Mouse (Mus musculus) gastrocnemius, postnatal 4 days (tissue): Measurements from ENCODE around the gene Tln2. TPM values are rescaled to one million over a fixed set of nuclear protein-coding genes. Genes with fewer than 3 reads are reported as not detected.

ENCODE experiments used
- DNase-seq, 2 experiments: peaks; one replicate each; pipeline ENCODE4 v3.0.0; 2021 to 2022; ENCODE audit warnings: low spot score in 2 of 2, mixed read lengths in 2 of 2
- long read RNA-seq, 2 experiments: library from polyadenylated mRNA; stranded (forward); transcript quantifications; one replicate each; pipeline ENCODE4 v2.0.0; 2021
- total RNA-seq, 2 experiments: library from RNA; stranded (reverse); gene quantifications; 2 replicates each; pipeline ENCODE4 v1.2.3; 2021

Gene Tln2
- total RNA-seq: 100 to 1,000 TPM; 118 to 134 TPM
- long read RNA-seq, experiment 1, partial matches to known transcripts: 49 of 78 reads
- long read RNA-seq, experiment 1, other reads (novel, unspliced or antisense): 29 of 78 reads
- long read RNA-seq, experiment 2, partial matches to known transcripts: 56 of 119 reads
- long read RNA-seq, experiment 2, other reads (novel, unspliced or antisense): 63 of 119 reads

DNA sequence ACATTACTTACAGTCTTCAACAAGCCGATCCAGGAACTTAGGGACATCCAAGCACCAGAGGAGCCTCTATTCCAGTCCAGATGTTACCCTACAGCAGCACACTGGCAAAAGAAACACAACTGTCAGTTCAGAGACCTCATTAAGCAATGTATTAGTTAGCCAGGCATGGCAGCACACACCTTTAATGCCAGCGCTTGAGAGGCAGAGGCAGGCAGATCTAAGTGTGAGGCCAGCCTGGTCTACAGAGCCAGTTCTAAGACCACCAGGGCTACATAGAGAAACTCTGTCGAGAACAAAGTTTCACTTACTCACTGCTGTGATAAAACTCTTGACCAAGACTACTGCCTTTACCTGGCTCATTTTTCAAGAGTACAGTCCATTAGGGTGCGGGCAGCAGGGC is at the start of gene Tln2:
TSS of gene Tln2 (minus strand) at position 101 of the 400 bp plus-strand sequence.
- DNase-seq: no peak

GRCm38 (mm10) chr9:67609226-67609625 is 49.7 kb upstream of the Tln2 start:
- DNase-seq: no peak

GRCm38 (mm10) chr9:67607786-67608366 is 48.4 kb upstream of the Tln2 start:
- DNase-seq: no peak

- DNase-seq: no peak
These were observed 47.8 kb upstream of the Tln2 start for GRCm38 (mm10) chr9:67607268-67607667.

DNA sequence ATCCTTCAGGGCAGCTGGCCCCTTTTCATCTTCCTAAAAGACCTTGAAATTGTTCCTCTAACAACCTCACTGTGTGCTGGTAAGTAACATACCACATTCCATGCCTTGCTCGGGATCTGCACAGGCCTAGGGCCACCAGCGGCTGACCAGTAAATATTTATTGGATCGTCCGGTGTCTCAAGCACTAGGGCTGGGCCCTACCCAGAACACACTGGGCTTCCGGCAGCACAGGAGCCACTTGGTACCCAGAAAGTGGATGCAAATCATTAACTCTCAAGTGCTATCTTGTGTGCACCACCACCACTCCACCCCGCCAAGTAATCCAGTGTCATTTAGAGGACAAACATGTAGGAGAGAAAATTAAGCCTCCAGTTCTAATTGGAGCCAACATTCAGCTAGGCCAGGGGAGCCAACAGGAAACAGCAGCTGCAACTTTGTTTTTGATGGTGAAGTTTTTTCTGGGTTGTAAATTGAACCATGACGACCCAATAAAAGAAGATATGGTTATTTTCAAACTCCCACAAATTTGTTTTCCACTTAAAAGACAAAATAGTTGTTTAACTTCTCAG is 46.4 kb upstream of the Tln2 start:
- DNase-seq: no peak

- DNase-seq: no peak
These were observed 45.4 kb upstream of the Tln2 start for GRCm38 (mm10) chr9:67604940-67605339.

- no peak for DNase-seq
These were observed 42.8 kb upstream of the Tln2 start for GRCm38 (mm10) chr9:67602347-67602746.

DNA sequence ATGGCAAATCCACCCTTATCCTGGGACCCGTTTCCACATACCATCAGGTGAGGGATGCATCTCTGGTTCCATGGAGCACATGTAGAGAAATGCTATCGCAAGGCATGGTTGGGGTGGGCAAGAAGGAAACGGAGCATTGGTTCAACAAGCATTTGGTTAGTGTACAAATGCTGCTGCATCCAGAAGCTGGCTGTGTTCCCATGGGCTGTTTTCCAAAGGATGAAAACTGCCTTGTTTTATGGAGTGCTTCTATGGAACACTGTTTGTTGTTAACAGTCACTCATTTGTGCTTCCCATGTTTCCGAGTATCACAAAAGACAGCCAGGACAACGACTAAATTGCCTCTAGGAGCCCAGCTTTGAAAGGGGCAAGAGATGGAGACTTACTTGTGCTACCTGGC is 35.7 kb upstream of the Tln2 start:
- no peak for DNase-seq

GRCm38 (mm10) chr9:67593469-67594141 is 34.1 kb upstream of the Tln2 start:
- no peak for DNase-seq

DNA sequence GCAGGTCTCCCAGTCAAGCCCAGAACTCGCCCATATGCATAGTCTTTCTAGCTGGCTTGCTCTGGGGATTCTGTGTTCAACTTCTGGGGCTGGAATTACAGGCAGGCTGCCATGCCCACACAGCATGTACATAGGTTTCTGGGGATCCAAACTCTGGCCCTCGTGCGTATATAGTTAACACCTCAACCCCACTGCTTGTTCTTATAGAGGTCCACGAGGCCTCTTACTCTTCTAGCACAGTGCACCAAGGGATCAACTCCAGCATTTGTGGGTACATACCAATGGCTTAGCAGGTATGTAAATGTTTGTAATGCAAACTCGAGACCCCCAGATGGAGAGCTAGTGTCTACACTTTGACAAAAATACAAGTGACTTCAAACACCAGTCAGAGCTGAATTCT is 33.2 kb upstream of the Tln2 start:
- no peak for DNase-seq

DNA sequence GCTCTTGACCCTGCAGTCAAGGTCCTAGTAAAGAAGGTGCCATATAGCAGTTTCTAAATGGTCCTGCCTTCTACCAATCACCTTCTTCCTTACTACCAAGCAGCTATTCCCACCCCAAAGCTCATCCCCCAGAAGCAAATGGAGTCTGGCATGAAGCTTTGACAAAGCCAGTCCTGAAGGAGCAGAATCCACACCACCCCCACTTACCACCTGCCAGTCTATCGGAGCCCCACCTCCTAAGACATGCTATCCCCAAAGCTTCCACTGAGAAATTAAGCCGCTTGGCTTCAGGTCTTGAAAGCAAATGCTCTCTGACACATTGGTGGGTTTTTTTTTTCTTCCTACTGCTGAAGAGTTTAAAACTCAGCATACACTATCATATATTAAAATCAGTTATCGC is 27.6 kb upstream of the Tln2 start:
- no peak for DNase-seq

DNA sequence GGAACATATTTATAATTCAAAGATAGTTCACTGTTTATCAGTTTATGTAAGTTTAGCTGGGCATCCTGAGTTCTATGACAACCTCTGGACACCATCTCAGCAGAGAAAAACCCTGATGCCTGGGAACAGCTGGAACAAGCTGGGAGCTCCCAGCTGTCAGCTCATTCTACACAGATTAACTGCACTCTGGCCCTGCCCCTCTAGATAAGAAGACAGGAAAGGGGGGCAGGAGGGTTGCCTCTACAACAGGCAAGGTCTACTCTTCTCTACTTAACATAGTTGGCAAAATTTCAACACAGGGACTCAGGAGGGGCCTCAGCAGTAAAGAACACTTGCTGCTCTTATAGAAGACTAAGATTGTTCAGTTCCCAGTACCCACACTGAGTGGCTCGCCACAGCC is 27.0 kb upstream of the Tln2 start:
- DNase-seq: no peak

DNA sequence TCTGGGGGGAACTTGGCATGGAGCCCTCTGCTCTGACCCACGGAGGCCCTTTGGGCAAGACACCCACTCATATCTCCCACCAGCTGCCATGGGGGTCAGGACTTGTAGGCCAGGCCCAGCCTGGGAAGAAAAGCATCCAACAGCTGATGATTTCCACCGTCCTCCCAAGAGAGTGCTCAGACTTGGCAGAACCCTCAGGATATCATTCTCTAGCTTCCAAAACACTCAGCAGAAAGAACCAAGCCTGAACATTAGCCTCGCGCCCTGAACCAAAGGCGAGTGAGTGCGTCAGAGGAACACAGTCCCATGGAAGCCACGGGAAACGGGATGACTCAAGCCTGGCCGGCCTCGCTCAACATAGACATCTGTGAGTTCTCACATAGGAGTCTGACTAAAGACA is 25.4 kb upstream of the Tln2 start:
- peak; percentile 48 to 77 for DNase-seq

- peak in 1 of 2 experiments; percentile 27 for DNase-seq
These were observed 22.2 kb upstream of the Tln2 start for GRCm38 (mm10) chr9:67581581-67582280.

DNA sequence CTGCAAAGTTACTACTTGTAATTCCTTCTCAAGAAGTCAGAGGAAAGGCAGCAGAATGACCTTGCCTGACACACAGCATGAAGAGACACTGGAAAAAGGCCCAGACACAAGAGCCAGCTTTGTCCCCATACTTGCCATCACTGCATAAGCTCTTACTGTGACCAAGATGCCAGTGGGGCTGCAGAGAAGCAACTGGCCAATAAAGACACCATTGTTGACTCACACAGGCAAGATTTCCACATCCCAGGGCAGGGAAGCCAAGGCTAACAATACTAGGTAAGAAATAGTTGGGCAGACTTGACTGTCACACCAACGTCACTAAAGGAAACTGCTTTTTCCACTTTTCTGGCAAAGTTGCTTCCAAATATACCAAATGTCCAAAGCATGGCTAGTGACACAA is 20.0 kb upstream of the Tln2 start:
- no peak for DNase-seq

DNA sequence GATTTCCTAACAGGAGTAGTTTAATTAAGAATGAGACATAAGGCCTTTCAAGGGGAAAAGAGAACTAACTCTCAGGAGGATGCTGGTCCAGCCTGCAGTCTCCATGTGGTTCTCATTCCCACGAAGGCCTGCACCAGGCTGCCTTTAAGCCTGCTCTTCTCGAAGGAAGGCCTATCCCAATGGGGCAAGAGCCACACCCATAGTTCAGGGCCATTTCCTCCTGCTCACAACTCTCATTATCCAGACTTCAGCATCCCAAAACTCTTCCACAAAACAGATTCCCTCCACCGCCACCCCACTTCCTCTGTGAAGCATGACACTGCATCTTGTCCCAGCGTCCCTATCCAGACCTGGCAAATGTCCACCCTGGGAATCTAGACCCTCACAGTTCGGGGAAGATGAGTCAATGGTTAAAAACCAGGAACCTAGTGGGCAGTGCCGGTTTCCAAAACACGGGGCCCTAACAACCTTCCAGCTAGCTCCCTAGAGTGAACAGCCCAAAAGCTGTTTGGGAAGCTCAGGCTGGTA is 15.3 kb upstream of the Tln2 start:
- peak in 1 of 2 experiments; percentile 21 for DNase-seq

GRCm38 (mm10) chr9:67573683-67573979 is 14.1 kb upstream of the Tln2 start:
- no peak for DNase-seq

GRCm38 (mm10) chr9:67572790-67573682 is 13.5 kb upstream of the Tln2 start:
- DNase-seq: no peak

DNA sequence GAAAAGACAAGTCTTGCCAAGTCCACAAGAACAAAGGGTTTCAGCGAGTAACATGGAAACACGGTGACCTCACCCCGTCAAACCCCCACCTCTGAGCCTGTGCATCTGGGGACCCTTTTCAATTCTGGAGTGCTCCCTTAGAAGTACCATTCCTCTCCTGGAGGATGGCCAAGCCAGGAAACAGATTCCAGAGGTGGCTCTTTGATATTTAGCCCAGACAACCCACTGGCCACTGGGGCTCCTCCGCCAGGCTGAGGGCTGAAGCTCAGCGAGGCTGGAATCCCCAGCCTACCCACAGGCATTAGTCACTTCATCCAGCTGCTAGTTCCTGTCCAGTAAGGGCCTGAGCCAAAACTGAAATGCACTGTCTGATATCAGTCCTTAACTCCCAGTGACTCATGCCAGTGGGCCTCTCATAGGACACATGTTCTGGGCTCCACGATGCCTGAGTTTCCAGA is 6.3 kb upstream of the Tln2 start:
- DNase-seq: peak in 1 of 2 experiments; percentile 55

DNA sequence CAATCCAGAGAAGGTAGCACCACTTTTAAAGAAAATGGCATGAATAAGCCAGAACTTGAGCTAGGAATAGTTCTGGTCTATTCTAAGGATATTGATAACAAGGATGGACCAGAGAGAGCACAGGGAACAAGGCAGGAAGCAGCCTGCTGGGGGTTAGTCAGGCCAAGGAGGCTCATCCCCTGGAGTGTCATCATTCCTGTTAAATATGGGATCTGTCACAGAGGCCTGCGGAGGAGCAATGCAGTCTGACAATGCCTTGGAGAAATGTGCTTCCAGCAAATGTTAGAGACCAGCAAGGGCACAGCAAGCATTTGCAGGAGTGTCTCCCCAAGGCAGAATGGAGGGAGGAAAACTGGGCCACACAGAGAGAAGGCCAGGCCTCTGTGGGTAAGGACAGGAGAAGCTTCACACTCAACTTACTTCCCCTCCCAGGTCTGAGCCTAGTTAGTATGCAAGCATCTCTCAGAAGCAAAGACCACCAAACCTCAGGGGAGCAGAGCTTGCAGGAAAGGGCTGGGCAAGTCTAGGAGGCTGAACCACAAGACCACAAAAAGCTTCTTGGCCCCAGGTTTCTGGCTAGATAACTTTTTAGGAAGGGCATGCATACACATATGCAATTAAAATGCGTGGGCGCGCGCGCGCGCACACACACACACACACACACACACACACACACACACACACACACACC is 9.5 kb downstream of the Tln2 start:
- no peak for DNase-seq
